Mouse (Mus musculus): ENCODE data around the gene Supt3.

Gene Supt3

DNA sequence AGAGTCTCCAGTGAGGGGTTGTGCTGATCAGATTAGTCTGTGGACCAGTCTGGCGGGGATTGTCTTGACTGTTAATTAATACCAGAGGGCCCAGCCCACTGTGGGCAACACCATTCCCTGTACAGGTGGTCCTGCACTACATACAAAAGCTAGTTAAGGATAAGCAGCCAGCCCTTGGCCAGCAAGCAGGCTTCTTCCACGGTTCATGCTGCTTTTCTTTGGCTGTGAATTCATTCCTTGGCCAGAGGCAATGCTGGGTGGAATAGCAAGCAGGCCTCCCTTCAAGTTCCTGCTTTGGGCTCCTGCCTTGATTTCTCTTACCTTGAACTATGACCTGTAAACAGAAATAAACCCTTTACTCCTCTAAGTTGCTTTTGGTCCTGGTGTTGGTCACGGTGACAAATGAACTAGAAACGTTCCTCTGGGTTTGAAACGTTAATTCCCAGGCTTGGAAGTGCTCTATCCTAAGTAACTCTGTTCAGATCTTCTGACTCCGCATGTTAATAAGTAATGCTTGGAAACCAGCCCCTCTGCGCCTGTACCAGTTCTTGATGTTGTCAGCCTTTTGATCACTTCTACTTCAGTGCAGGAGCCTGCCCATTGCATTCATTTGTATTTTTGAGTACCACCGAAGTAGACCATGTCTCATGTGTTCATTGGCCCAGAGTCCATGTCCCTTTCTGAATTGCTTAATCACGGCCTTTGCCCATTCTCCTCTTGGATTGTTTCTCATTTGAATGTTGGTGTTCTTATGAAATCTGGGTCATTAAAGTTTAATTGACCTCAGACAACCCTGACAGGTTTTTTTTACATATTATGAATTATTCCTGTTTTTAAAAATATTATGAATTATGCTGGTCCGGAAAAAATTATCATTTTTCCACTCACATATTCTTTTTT, 356.8 kb downstream of the Supt3 start:
- DNase-seq (ENCODE audit: low spot score) = no peak

DNA sequence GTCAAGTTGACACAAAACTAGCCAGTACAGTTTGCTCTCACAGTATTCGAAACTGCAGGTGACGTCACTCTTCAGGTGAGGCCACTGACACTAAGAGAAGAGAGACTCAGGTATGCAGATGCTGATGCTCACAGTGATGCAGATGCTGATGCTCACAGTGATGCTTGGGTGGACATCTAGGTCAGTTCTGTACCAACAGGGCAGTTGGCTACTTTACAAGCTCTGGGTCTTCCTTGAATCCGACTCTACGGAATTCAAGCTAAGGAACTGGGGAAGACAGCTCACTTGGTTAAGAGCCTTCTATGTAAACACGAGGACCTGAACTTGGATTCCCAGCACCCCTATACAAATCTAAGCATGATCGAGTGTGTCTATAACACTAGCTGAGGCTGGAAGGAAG, 359.5 kb downstream of the Supt3 start:
- DNase-seq (ENCODE audit: low spot score) = no peak

DNA sequence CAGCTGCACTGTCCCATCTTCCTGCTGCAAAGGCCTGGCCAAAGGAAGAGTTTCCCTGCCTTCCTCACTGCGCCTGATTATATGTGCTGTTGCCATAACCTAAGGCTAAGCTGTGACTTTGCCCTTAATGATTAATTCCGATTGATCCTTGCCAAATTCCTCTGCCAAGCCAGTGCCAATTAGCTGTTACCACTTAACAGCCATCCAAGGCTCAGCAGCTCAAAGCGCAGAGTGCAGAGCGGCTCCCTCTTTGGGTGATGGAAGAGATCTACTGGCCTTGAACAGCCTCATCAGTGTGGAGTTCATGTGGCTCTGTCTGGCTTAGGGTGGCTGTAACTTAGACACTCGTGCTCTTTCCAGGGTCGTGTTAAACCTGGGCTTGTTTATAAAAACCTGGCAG, 366.1 kb downstream of the Supt3 start:
- no peak for DNase-seq (ENCODE audit: low spot score)

DNA sequence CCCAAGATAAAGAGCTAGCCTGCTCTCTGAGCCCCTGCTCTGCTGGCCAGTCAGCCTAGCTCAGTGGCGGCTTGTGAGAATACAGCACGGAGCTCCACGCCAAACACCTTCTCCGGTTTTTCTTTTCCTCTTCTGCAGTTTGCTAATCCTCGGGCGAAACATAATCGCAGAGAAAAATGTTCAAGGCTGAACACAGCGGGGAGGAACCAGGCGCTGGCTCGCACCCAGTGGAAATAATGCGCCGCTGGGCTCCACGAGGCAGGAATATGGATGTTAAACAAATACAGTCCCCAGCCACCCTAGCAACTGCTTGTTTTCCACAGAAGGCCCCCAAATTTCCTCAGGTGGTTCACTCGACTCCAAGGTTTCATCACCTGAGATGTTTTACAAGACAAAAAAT, 367.7 kb downstream of the Supt3 start:
- no peak for DNase-seq (ENCODE audit: low spot score)

DNA sequence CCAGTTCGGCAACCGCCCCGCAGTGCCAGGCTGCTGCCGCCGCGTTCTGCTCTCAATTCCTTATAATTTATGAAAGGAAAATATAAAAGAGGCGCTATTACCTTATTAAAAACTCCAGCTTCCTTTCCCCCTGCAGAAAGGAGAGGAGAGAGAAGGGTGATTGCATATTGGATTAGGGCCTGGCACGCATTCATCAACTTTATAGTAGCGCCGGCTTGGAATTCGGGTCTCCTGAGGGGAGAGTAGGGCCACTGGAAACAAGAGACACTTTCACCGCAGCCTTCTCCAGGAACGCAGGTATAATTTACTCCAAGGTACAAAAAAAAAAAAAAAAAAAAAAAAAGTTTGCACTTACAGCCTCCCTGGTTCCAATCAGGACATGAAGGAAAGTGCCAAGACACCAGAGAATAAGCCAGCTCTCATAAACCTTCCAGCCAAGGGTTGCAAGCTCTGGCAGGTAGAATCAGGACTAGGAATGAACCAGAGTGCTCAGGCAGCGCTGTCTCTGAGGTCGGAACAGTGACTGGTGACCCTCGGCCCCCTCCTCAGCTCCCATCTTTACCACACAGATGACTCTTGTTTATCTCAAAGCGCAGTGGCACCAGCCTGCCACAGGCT, 374.5 kb downstream of the Supt3 start:
- no peak for DNase-seq (ENCODE audit: low spot score)

DNA sequence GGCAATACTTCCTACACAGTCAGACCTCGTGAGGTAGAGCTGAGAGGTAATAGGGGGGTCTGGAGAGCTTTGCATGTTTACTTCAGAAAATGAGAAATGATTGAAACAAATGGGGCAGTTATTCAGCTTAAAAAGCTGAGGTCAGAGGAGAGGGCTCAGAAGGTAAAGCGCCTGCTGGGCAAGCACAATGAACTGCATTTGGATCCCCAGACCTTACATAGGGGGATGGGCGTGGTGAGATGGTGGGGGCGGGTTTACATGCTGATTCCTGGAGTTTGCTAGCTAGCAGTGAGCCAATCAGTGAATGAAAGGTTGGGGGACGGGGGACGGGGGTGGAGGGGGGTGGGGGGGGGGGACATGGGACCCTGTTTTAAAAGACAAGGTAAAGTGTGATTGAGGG, 376.8 kb downstream of the Supt3 start:
- no peak for DNase-seq (ENCODE audit: low spot score)

DNA sequence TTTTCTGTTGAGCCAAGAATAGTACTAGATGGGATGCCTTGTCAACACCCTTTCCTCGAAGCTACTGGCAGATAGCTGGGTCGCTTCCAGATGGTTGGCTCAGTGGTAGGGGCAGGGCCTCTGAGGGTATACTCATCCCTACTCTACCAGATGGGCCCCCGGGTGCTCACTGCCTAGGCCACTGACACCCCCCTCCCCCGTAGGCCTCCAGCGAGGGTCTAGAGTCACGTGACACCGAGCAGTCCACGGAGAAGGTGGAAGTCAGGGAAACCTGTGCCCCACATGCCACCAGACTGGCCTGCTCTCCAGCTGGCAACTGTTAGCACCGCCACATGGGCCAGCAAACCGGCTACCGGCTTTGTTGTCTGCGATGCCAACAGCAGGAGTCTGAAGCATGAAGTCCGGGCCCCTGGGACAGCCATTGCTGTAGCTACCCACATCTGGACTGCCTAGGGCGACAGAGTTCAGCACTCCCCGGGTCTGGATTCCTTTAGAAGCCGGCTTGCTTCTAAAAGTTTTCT, 381.3 kb downstream of the Supt3 start:
- no peak for DNase-seq (ENCODE audit: low spot score)

DNA sequence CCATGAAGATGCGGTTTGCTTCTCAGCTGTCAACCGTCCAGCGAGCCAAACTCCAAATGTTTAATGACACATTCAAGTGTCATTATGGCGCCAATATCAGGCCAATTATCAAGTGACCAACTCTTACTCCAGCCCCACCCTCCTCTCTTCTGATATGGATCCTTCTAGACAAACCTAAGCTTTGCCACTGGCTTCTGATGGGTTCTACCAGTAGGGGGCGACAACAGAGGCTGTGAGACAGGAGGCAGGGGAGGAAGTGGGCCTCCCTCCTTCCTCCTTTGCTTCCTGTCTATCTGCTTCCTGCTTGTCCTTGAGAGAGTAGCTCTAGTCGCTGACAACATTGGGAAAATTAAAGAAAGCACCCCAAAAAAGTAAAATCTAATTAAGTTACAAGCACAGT, 383.7 kb downstream of the Supt3 start:
- no peak for DNase-seq (ENCODE audit: low spot score)

DNA sequence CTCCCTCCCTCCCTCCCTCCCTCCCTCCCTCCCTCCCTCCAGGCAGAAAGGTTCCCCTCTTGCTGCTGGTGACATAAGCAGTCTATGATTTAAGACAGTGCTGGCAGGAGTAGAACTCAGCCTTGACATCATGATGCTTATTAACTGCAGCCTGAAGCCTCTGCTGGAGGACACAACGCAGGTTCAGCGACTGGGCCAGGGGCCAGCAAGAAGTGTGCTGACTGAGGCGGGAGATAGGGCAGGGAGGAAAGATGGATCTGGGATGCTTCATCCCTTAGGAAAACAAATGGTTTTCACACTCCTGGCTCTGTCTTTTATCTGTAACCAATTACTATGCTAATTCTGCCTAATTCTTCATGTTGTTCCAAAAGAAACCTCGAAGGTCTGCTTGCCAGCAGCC, 388.8 kb downstream of the Supt3 start:
- no peak for DNase-seq (ENCODE audit: low spot score)

All from layer of hippocampus, adult 11-12 months (tissue).